Mouse (Mus musculus): ENCODE measurements at regions not wholly inside any gene's neighbourhood (a gene's known extent, or its start where the extent isn't known, plus 50 kb on each side); places are given as distances from the start of the nearest gene placed in this dataset.
"Not testable (repeated sequence)": the region's sequence is repeated elsewhere in the genome, so short reads cannot be mapped to it uniquely, and the experiment has no call there.

DNA sequence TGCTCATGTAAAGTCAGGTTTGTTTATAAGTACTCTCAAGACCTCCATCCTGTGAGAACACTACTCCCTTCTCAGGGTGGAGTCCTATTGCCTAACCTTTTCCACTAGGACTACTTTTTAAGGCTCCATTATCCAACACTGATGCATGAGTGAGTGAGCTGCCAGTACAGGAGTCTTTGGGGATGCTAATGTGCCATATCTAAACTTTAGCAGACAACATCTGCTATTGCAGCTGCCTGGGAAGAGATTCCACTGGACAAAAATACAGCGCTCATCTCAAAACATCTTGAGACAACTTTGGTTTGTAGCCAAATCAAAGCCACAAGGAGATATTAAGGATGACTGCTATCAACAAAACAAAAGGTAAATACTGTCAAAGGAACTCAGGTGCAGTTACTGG, 52.3 kb upstream of the Gm10985 start:
- no peak for DNase-seq (ENCODE audit: low read depth)

- no peak for DNase-seq (ENCODE audit: low read depth)
Measured at GRCm38 (mm10) chr3:53789706-53790105, 55.2 kb upstream of the Gm10985 start.

- no peak for DNase-seq (ENCODE audit: low read depth)
Measured at GRCm38 (mm10) chr3:53785201-53785600, 59.7 kb upstream of the Gm10985 start.

GRCm38 (mm10) chr3:53776668-53777067, 68.2 kb upstream of the Gm10985 start:
- DNase-seq (ENCODE audit: low read depth): no peak

- no peak for DNase-seq (ENCODE audit: low read depth)
Measured at GRCm38 (mm10) chr3:53767601-53768000, 77.3 kb upstream of the Gm10985 start.

DNA sequence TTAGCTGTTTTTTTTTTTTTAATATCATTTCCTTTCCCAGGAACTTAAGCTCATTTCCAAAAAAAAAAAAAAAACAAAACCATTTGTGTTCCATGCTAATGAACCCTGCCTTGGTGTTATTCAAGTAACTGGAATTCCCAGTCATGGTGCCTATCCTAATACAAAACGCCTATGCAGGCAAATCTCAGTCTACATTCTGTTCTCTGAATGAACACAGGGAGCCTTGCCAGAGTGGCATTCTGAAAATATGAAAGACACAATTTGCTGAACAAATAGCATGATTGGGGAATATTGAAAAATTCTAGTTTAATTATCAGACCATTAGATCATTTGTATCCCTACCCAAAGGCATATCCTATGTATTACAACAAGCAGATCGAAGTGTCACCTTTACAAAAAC, 80.9 kb upstream of the Gm10985 start:
- no peak for DNase-seq (ENCODE audit: low read depth)

DNA sequence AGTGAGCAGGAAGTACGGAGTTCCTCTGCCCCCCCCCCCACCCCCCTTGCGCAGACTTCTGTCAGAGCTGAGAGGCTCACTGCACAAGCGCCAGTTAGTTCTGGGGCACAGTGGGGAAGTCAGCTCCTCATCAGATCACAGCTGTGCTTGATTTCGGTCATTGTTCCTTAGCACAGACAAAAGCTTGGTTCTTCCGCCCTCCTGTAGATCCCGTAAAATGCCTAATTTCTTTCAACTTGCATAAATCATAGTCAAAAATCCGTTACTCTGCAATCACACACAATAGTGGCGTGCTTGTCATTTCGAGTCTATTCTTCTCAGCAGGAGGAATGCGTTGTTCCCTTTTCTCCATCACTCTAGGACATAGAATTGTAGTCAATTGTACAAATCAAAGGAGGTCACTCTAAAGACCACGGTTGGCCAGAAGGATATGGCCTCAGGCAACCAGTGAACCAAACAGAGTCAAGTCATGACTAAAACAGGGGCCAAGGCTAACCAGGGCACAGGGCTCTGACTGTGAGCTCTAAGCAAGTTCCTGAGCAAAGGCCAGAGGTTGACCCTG, 83.3 kb upstream of the Gm10985 start:
- no peak for DNase-seq (ENCODE audit: low read depth)

DNA sequence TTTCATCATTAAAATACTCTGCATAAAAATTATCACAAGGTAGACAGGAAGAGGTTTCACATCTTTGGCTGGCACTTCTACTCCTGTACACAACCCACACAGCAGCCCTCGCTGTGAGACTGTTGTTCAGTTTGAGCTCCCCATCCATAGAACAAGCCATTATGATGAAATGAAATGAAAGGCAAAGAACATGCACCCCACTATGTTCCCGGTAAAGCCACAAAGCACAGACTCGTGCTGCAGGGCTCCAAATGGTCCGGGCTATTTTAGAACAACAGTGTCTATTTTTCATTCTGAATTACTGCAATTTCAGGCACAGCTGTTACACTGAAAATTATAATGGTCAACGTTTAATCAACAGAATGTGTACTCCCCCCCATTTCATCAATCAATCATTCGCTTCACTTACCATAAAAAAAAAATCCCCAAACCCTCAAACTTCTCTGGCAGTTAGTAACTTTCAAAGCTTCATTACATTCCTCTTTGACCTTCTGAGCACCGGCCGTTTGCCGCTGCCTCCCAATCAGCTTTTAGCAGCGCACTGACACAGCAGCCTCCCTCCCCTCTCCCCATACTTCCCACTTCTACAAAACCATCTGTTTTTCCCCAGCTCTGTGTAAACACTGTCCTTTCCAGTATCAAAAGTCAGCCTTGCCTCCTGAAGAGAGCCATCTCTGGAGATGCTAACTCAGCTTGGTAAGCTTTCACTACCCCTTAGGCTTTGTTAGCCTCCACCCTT, 88.6 kb upstream of the Gm10985 start:
- no peak for DNase-seq (ENCODE audit: low read depth)

GRCm38 (mm10) chr3:53737161-53737560, 80.0 kb upstream of the Frem2 start:
- DNase-seq (ENCODE audit: low read depth): no peak

GRCm38 (mm10) chr3:53735607-53736006, 78.5 kb upstream of the Frem2 start:
- DNase-seq (ENCODE audit: low read depth): not testable (repeated sequence)

GRCm38 (mm10) chr3:53735147-53735546, 78.0 kb upstream of the Frem2 start:
- DNase-seq (ENCODE audit: low read depth): no peak

GRCm38 (mm10) chr3:53730440-53730839, 73.3 kb upstream of the Frem2 start:
- no peak for DNase-seq (ENCODE audit: low read depth)

GRCm38 (mm10) chr3:53729810-53730209, 72.7 kb upstream of the Frem2 start:
- DNase-seq (ENCODE audit: low read depth): peak; percentile 29

- no peak for DNase-seq (ENCODE audit: low read depth)
Measured at GRCm38 (mm10) chr3:53729131-53729530, 72.0 kb upstream of the Frem2 start.

GRCm38 (mm10) chr3:53727737-53728136, 70.6 kb upstream of the Frem2 start:
- no peak for DNase-seq (ENCODE audit: low read depth)

GRCm38 (mm10) chr3:53707101-53707500, 49.9 kb upstream of the Frem2 start:
- DNase-seq (ENCODE audit: low read depth): no peak

Measured in c-Kit-positive CD71-negative TER-119-negative erythroid progenitor cells, embryonic 14.5 days (primary cell).